11 mouse cellular contexts compared by ENCODE assay signal in the genomic region with DNA sequence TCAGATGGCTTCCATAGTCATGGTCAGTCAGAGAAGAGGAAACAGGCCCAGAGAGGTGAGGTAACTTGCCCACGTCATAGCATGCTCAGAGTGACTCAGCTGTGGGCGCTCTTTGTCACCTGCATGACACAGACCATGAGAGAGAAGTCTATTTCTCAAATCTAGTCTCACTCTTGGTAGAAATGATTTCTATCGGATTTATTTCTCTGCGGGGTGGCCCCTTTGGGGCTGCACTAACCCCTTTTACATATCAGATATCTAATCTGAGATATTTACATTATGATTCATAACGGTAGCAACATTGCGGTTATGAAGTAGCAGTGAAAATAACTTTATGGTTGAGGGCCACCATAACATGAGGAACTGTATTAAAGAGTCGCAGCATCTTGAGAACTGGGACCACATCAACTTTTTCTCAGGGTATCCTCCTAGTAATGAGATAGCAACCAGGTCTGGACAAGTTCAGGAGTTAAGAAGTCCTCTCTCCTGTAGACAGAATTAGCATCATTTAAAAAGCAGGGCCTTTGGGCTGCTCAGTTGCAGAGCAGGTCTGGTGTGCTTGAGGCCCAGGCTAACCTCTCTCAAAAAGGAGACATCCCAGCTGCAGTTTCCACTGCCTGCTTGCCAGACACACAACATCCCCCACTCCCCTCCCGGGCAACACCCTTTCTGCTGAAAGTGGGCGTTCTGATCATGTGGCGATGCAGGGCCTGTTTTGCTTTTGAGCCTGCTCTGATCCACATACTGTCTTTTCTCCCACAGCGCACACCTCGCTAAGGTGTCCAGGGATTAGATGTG. TPM values are rescaled to one million over a fixed set of nuclear protein-coding genes. Genes with fewer than 3 reads are reported as not detected.
DNase-seq lines count a peak whose midpoint lies in the region; ATAC-seq lines count a peak whose summit lies in the region.
"Had no signal": no experiment of that assay in that cellular context is flagged by ENCODE, and none has a peak within 500 bp of the region (broad histone marks: within the 10 kb centered on the region; RNA-seq: fewer than 3 reads in every experiment).

No protein-coding gene starts in this region.

- WGBS in heart, embryonic 12.5 days: 80% methylated on average over 12 of the region's 12 CpGs
- 62% methylated on average over 12 of the region's 12 CpGs for WGBS in embryonic facial prominence, embryonic 15.5 days
- WGBS in forebrain, embryonic 12.5 days: 94% methylated on average over 12 of the region's 12 CpGs

- intact Hi-C loops in heart, postnatal 36 days (cut with DNase I): no loop called here
- intact Hi-C loops in left cerebral cortex, postnatal 14 days (cut with DNase I): no loop called here

- ATAC-seq in heart, embryonic 12.5 days (ENCODE audit: insufficient number of reproducible peaks, low FRiP score): no peak
- ATAC-seq in embryonic facial prominence, embryonic 15.5 days (ENCODE audit: insufficient number of reproducible peaks, low FRiP score, low TSS enrichment, low read depth): no peak
- no peak for ATAC-seq in forebrain, embryonic 12.5 days (ENCODE audit: low FRiP score)

- H3K27me3 ChIP-seq in heart, embryonic 12.5 days (replicated peaks): peaks cover 12% of the 10 kb centered on the region
- no peaks in the 10 kb centered on the region for H3K27me3 ChIP-seq in embryonic facial prominence, embryonic 15.5 days
- H3K27me3 ChIP-seq in forebrain, embryonic 12.5 days: no peaks in the 10 kb centered on the region

- no peak overlapping the region for H3K4me3 ChIP-seq in heart, embryonic 12.5 days
- no peak overlapping the region for H3K4me3 ChIP-seq in embryonic facial prominence, embryonic 15.5 days (replicated peaks)
- H3K4me3 ChIP-seq in forebrain, embryonic 12.5 days (replicated peaks): no peak overlapping the region
- H3K4me3 ChIP-seq: midbrain, embryonic 10.5 days had no signal

- H3K27ac ChIP-seq in heart, embryonic 12.5 days (ENCODE audit: poor library complexity, severe bottlenecking): peak overlapping the region; percentile 46; the same call in 1 of the 2 replicates
- H3K27ac ChIP-seq in embryonic facial prominence, embryonic 15.5 days (replicated peaks): peak overlapping the region; percentile 81
- H3K27ac ChIP-seq in forebrain, embryonic 12.5 days: no peak overlapping the region
- H3K27ac ChIP-seq: midbrain, embryonic 10.5 days had no signal

- no peak overlapping the region for H3K4me2 ChIP-seq in heart, embryonic 12.5 days
- H3K4me2 ChIP-seq in embryonic facial prominence, embryonic 15.5 days (replicated peaks): no peak overlapping the region
- H3K4me2 ChIP-seq in forebrain, embryonic 12.5 days: no peak overlapping the region

- no peaks in the 10 kb centered on the region for H3K36me3 ChIP-seq in heart, embryonic 12.5 days
- H3K36me3 ChIP-seq in embryonic facial prominence, embryonic 15.5 days: no peaks in the 10 kb centered on the region
- no peaks in the 10 kb centered on the region for H3K36me3 ChIP-seq in forebrain, embryonic 12.5 days (replicated peaks)
- H3K36me3 ChIP-seq: midbrain, embryonic 10.5 days had no signal

- H3K4me1 ChIP-seq in heart, embryonic 12.5 days (replicated peaks): peaks cover 70% of the 10 kb centered on the region
- peaks cover 66% of the 10 kb centered on the region for H3K4me1 ChIP-seq in embryonic facial prominence, embryonic 15.5 days
- peaks cover 12% of the 10 kb centered on the region for H3K4me1 ChIP-seq in forebrain, embryonic 12.5 days

- H3K9ac ChIP-seq in heart, embryonic 12.5 days: no peak overlapping the region
- H3K9ac ChIP-seq in embryonic facial prominence, embryonic 15.5 days: no peak overlapping the region
- H3K9ac ChIP-seq in forebrain, embryonic 12.5 days: no peak overlapping the region

- H3K9me3 ChIP-seq in heart, embryonic 12.5 days (replicated peaks): no peaks in the 10 kb centered on the region
- no peaks in the 10 kb centered on the region for H3K9me3 ChIP-seq in embryonic facial prominence, embryonic 15.5 days (replicated peaks)
- H3K9me3 ChIP-seq in forebrain, embryonic 12.5 days: no peaks in the 10 kb centered on the region
- H3K9me3 ChIP-seq: midbrain, embryonic 10.5 days had no signal

- DNase-seq in heart, postnatal 36 days: no peak
- peak; percentile 69 for DNase-seq in CD4-positive, CD25-positive, alpha-beta regulatory T cell, adult 2 months (ENCODE audit: low read depth, low spot score)
- peak; percentile 55 for DNase-seq in naive thymus-derived CD4-positive, alpha-beta T cell, adult 2 months (ENCODE audit: low read depth)
- no peak for DNase-seq in left cerebral cortex, postnatal 14 days (ENCODE audit: low spot score in 2 of 2)
- no peak for DNase-seq in kidney, adult 11 months
- DNase-seq: cerebellum, adult 11 months; kidney, adult 18-20 months had no signal

RNA-seq across cellular contexts. Expression of a gene that starts 10.9 kb away (rescaled TPM):
- polyA plus RNA-seq in heart, embryonic 12.5 days (2016; fragmentation: Nextera tagmentation; extraction: Ambion mirVana): 73.5 and 73.6 TPM in 2 replicates
- total RNA-seq in heart, postnatal 36 days (2021): 10 to 100 TPM; 54.7 to 59.2 TPM
- 366 and 382 TPM in 2 replicates for polyA plus RNA-seq in embryonic facial prominence, embryonic 15.5 days (2015; fragmentation: Nextera tagmentation; extraction: Ambion mirVana)
- 10 to 100 TPM; 60.5 to 61.7 TPM for total RNA-seq in left cerebral cortex, postnatal 14 days (2021)
- 44.2 and 45.3 TPM in 2 replicates for polyA plus RNA-seq in forebrain, embryonic 12.5 days (2016; fragmentation: Nextera tagmentation; extraction: Ambion mirVana)

Comparison
In these comparisons a context has a peak if more than half of its experiments do, and no peak if none do; other contexts are left out.
1. DNase-seq: peak in CD4-positive, CD25-positive, alpha-beta regulatory T cell, adult 2 months (single experiment) and naive thymus-derived CD4-positive, alpha-beta T cell, adult 2 months (single experiment); none in heart, postnatal 36 days (0 of 2), left cerebral cortex, postnatal 14 days (0 of 2) and kidney, adult 11 months (single experiment).